Mouse (Mus musculus) splenic B cell, adult 2 months (primary cell): ENCODE results near the gene Grpel1.

Source experiments
- DNase-seq: peaks from one replicate; pipeline ENCODE4 v3.0.0-alpha.2; 2011; ENCODE audit warnings: low read depth, low spot score
- H3K27me3 ChIP-seq: 2 replicates; pipeline ENCODE4 v1.6.1; 2012; ENCODE audit warnings: mild to moderate bottlenecking, low read length, moderate library complexity, mixed read lengths; ENCODE audit not compliant: control insufficient read depth, poor library complexity, insufficient read depth, severe bottlenecking
- H3K36me3 ChIP-seq: 2 replicates; pipeline ENCODE4 v1.6.1; 2012; ENCODE audit warnings: mild to moderate bottlenecking, low read length, moderate library complexity, mixed read lengths; ENCODE audit not compliant: control insufficient read depth, poor library complexity, insufficient read depth, severe bottlenecking

The Grpel1 gene

GRCm38 (mm10) chr5:36464709-36465661 is at the start of gene Grpel1:
Grpel1 (plus strand) TSS chr5:36464998.
- no peaks in the 10 kb centered on the region for H3K27me3 ChIP-seq
- DNase-seq, result peak; percentile 99
- H3K36me3 ChIP-seq, result no peaks in the 10 kb centered on the region; the same call in 1 of the 2 replicates

GRCm38 (mm10) chr5:36419861-36420260 is 44.9 kb upstream of the Grpel1 start:
- Histone ChIP-seq H3K27me3 (no peaks in the 10 kb centered on the region), H3K36me3 (no peaks in the 10 kb centered on the region)
- DNase-seq, result no peak

- Histone ChIP-seq H3K36me3 (no peaks in the 10 kb centered on the region), H3K27me3 (no peaks in the 10 kb centered on the region)
- DNase-seq, result no peak
These were observed 42.1 kb upstream of the Grpel1 start for GRCm38 (mm10) chr5:36422689-36423088.

GRCm38 (mm10) chr5:36424676-36425075 is 40.1 kb upstream of the Grpel1 start:
- Histone ChIP-seq H3K36me3 (no peaks in the 10 kb centered on the region), H3K27me3 (no peaks in the 10 kb centered on the region)
- DNase-seq, result no peak

GRCm38 (mm10) chr5:36426404-36426803 is 38.4 kb upstream of the Grpel1 start:
- Histone ChIP-seq H3K27me3 (no peaks in the 10 kb centered on the region), H3K36me3 (no peaks in the 10 kb centered on the region)
- no peak for DNase-seq

GRCm38 (mm10) chr5:36427831-36428230 is 37.0 kb upstream of the Grpel1 start:
- no peaks in the 10 kb centered on the region for H3K27me3 ChIP-seq
- no peaks in the 10 kb centered on the region for H3K36me3 ChIP-seq
- no peak for DNase-seq

GRCm38 (mm10) chr5:36429551-36429950 is 35.2 kb upstream of the Grpel1 start:
- no peak for DNase-seq
- H3K27me3 ChIP-seq, result no peaks in the 10 kb centered on the region
- no peaks in the 10 kb centered on the region for H3K36me3 ChIP-seq

- DNase-seq, result no peak
- Histone ChIP-seq H3K36me3 (no peaks in the 10 kb centered on the region), H3K27me3 (no peaks in the 10 kb centered on the region)
These were observed 33.1 kb upstream of the Grpel1 start for GRCm38 (mm10) chr5:36431711-36432110.

GRCm38 (mm10) chr5:36434398-36434967 is 30.3 kb upstream of the Grpel1 start:
- Histone ChIP-seq H3K36me3 (no peaks in the 10 kb centered on the region), H3K27me3 (no peaks in the 10 kb centered on the region)
- DNase-seq, result peak; percentile 17

GRCm38 (mm10) chr5:36436858-36437257 is 27.9 kb upstream of the Grpel1 start:
- Histone ChIP-seq H3K36me3 (no peaks in the 10 kb centered on the region), H3K27me3 (no peaks in the 10 kb centered on the region)
- no peak for DNase-seq

- no peaks in the 10 kb centered on the region for H3K36me3 ChIP-seq
- DNase-seq, result no peak
- H3K27me3 ChIP-seq, result no peaks in the 10 kb centered on the region
These were observed 24.1 kb upstream of the Grpel1 start for GRCm38 (mm10) chr5:36440741-36441140.

GRCm38 (mm10) chr5:36444611-36445010 is 20.2 kb upstream of the Grpel1 start:
- Histone ChIP-seq H3K27me3 (no peaks in the 10 kb centered on the region), H3K36me3 (no peaks in the 10 kb centered on the region)
- no peak for DNase-seq

GRCm38 (mm10) chr5:36445028-36445427 is 19.8 kb upstream of the Grpel1 start:
- Histone ChIP-seq H3K36me3 (no peaks in the 10 kb centered on the region), H3K27me3 (no peaks in the 10 kb centered on the region)
- no peak for DNase-seq

GRCm38 (mm10) chr5:36446166-36446890 is 18.5 kb upstream of the Grpel1 start:
- no peak for DNase-seq
- no peaks in the 10 kb centered on the region for H3K36me3 ChIP-seq
- H3K27me3 ChIP-seq, result no peaks in the 10 kb centered on the region

- DNase-seq, result no peak
- Histone ChIP-seq H3K27me3 (no peaks in the 10 kb centered on the region), H3K36me3 (no peaks in the 10 kb centered on the region)
These were observed 16.9 kb upstream of the Grpel1 start for GRCm38 (mm10) chr5:36447872-36448271.
